Mouse (Mus musculus): ENCODE results near the gene Oasl2.

GRCm38 (mm10) chr5:114865279-114865678 lies 31.5 kb upstream of the Oasl2 start:
- no peak for TF ChIP-seq CTCF (IDR thresholded peaks at IDR 0.05; ENCODE audit: extremely low read depth, insufficient read length, insufficient replicate concordance, low read depth, low read length)
- TF ChIP-seq POLR2A (IDR thresholded peaks at IDR 0.05; ENCODE audit: low read depth, low read length): no peak

All from small intestine, adult 2 months (tissue).